Mouse (Mus musculus) gastrocnemius, postnatal 36 days (tissue): ENCODE measurements at regions not wholly inside any gene's neighbourhood (a gene's known extent, or its start where the extent isn't known, plus 50 kb on each side); places are given as distances from the start of the nearest gene placed in this dataset.
A peak's percentile ranks its signal among the peaks of the same experiment; 100 is the strongest.

Source experiments
- DNase-seq, 2 experiments: peaks; one replicate each; pipeline ENCODE4 v3.0.0; 2022
- intact Hi-C: fragments of 180-260 bp; cut with DNase I; formaldehyde crosslinking; loops from one replicate; pipeline ENCODE4 v1.15.1; 2025

GRCm38 (mm10) chr9:120628794-120629560, 57.7 kb downstream of the Rpl14 start:
- DNase-seq, result no peak
- intact Hi-C loops, result no loop called here

- no peak for DNase-seq
- intact Hi-C loops, result no loop called here
These were observed 58.4 kb downstream of the Rpl14 start for GRCm38 (mm10) chr9:120629609-120630008.

GRCm38 (mm10) chr9:120632821-120633220, 61.6 kb downstream of the Rpl14 start:
- intact Hi-C loops, result no loop called here
- DNase-seq, result no peak

GRCm38 (mm10) chr9:120642656-120643055, 71.4 kb downstream of the Rpl14 start:
- intact Hi-C loops, result no loop called here

DNA sequence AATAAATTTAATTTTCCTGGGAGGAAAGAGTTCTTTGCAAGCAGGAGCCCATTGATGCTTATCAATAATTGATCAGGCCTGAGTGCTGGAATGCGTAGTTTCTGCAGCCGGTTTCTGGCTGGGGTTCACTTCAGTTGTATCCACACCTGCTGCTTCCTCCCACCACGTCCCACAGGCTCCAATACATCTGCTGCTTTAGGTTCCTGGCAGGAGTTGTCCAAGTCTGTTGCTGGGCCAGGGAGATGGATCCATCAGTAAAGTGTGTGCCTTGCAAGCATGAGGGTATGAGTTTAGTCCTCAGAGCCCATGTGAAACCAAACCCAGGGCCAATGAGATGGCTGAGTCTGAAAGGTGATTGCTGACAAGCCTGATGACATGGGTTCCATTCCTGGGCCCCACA, 72.1 kb downstream of the Rpl14 start:
- intact Hi-C loops, result no loop called here
- no peak for DNase-seq

More at GRCm38 (mm10) chr9:120642656-120643055, 71.4 kb downstream of the Rpl14 start:
- DNase-seq, result no peak

- no peak for DNase-seq
- intact Hi-C loops, result no loop called here
These were observed 74.5 kb downstream of the Rpl14 start for GRCm38 (mm10) chr9:120645776-120646175.

GRCm38 (mm10) chr9:120646806-120647667, 75.8 kb downstream of the Rpl14 start:
- no peak for DNase-seq
- intact Hi-C loops, result no loop called here

- DNase-seq, result no peak
- intact Hi-C loops, result no loop called here
These were observed 76.4 kb downstream of the Rpl14 start for GRCm38 (mm10) chr9:120647668-120647955.

DNA sequence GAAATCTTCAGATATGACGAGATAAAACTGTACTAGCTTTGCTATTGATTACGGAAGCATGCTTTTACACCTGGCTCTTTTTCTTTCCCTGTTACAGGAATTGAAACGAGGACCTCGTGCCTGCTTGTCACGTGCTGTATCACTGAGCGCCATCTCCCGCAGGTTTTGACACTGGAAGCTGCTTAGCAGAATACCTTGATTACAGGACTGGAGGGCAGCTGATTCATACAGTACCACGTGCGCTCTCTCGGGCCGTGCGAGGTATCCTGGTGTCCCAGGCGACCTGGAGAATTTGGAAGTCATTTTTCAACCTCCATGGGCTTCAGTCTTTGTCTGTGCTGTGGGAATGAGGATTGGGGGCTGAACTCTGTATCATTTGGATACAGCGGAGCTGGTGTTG, 81.5 kb downstream of the Rpl14 start:
- no peak for DNase-seq
- intact Hi-C loops, result no loop called here

DNA sequence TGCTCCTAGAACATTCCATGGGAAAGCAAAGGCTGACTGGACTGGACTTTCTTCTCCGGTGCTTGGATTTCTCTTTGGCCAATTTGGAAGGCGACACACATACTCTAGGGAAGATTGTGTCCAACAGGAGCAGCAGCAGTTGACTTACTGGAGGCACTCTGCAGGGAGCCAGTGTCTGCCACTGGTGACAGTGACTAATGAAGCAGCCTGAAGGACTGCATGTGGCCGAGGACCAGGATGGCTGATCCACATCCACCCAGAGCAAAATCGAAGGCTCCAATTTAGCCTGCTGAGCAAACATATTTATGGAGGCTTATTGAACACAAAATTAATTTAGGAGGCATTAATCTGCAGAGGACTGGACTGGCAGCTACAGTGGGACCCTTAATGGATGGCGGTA, 81.9 kb downstream of the Rpl14 start:
- DNase-seq, result no peak
- intact Hi-C loops, result no loop called here

GRCm38 (mm10) chr9:120654736-120655135, 83.5 kb downstream of the Rpl14 start:
- intact Hi-C loops, result no loop called here
- DNase-seq, result no peak

DNA sequence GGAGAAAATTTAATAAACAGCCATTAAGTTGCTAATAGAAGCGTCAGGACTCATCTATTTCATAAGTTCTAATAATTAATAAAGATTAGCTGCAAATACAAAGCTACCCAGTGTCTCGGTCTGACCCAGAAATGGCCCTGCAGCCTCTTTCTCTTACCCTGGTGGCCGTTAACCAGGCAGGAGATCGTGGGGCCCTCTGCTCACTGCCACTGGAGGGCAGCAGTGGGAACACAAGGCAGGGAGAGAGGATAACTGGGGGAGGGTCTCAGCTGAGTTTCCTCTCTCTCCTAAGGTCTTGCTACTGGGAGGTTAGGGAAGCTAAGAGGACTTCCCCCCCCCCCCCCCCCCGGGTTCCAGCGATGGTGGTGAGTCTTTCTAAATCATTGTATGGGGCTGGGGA, 85.7 kb downstream of the Rpl14 start:
- intact Hi-C loops, result no loop called here

DNA sequence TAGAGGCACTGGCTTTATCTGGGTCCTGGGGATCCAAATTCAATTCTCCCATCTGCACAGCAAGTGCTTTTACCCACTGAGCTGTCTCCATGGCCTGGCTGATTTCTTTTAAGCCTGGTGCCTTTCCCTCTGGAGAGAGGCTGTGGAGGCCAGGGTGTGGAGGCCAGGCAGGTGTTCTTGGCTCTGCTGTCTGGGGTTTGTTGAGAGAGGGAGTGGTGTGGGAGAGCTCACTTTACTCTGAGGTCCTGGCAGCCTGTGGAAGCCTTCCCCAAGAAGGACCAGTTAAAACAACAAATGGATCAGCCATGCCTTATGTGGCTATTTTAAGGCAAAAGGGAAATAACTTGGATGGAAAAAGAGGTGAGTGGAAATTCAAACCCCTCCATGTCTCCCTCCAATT, 86.5 kb downstream of the Rpl14 start:
- DNase-seq, result no peak
- intact Hi-C loops, result no loop called here

More for the DNA sequence above, 85.7 kb downstream of the Rpl14 start:
- no peak for DNase-seq

DNA sequence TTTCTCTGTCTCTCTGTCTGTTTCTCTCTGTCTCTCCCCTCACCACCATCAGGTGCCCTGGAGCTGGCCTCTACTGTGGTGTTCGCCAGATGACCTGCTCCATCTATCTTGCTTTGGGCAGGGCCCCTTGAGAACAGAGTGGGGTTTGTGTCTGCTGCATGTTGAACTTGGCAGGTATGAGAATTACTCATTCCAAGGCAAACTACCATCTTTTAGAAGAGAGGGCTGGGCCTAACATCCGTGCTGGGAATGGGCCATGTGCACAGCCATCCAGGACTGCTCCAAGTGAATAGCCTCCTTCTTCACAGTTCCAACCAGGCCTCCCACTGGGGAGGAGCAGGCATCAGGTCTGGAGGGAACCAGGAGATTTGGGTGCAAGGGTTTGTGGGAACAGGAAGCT, 87.3 kb downstream of the Rpl14 start:
- intact Hi-C loops, result no loop called here
- peak in 1 of 2 experiments; percentile 26 for DNase-seq

- intact Hi-C loops, result no loop called here
These were observed 90.0 kb downstream of the Rpl14 start for GRCm38 (mm10) chr9:120661226-120661625.

DNA sequence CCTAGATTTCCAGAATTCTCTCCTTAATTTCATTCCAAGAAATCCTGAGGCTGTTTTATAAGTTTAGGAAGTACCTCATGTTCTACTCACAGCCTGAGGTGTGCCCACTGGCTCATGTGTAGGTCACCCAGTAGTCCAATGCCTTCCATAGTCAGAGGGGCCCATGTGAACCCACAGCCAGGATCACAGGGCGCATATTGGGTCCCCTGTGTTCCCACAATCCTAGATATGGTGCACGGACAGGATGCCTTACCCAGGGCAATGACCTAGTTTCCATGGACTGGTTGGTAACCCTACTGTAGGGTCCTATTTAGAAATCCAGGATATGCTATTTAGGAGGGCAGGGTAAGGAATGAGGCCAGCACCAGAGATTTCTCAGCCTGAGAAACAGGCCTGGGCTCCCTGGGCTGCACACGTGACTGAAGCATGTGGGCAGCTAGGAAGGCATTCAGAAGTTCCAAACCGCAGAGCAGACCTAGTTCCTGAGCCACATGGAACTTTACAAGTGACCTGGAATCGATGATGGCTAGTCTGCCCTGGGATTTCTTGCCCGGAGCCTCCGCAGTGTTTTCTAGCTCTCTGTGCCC, 90.5 kb downstream of the Rpl14 start:
- no peak for DNase-seq
- intact Hi-C loops, result no loop called here

More at GRCm38 (mm10) chr9:120661226-120661625, 90.0 kb downstream of the Rpl14 start:
- peak in 1 of 2 experiments; percentile 27 for DNase-seq

DNA sequence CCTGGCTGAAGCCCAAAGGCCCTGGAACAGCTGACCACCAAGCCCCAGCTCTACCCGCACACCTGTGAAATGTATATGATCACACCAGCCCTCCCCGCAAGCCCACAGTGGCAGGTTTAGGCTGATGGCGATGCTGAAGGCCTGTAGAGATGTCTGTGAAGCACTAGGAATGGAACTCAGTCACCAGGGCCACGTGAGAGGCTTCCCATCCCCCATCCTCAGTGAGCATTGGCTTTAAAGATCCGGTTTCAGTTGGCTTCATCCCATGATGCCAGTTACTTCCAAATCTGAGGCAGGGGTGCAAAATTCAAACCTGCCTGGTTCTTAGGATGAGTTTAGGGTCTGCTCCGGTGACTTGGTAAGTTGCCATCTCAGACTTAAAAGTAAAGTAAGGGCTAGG, 91.9 kb downstream of the Rpl14 start:
- no peak for DNase-seq
- intact Hi-C loops, result no loop called here

DNA sequence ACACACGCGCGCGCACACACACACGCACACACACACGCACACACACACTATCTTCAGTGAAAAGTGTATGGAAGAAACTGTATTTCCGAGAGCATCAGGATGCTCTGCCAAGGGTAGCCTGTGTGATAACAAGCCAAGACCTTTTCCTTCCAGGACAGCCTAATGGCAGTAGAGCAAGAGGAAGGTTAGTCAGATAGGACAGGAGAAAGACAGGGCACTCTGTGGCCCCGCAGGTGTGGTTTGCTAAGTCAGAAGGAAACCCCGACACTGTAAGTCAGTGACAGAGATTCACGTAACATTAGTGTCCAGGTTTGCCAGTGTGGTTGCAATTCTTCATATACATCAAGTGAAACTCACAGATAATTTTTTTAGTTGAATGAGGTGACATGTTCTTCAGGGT, 92.8 kb downstream of the Rpl14 start:
- no peak for DNase-seq
- intact Hi-C loops, result no loop called here

DNA sequence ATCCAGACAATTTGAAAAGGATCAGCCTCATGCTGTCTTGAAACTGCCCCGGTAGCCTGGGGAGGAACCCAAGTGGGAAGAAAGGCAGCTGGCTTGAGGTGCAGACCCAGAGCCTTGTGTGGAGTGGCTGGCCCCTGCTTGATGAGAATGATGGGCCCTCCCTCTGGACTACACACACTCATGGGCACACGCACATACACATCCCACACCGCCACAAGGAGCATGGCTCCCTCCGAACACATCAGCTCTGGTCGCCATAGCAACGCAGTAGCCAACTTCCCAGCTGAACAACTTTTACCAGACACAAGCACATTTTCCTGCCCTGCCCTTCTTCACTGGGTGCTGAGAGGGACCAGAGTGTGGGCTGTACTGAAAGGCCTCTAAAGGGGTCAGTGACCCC, 101.2 kb downstream of the Rpl14 start:
- intact Hi-C loops, result no loop called here
- no peak for DNase-seq

DNA sequence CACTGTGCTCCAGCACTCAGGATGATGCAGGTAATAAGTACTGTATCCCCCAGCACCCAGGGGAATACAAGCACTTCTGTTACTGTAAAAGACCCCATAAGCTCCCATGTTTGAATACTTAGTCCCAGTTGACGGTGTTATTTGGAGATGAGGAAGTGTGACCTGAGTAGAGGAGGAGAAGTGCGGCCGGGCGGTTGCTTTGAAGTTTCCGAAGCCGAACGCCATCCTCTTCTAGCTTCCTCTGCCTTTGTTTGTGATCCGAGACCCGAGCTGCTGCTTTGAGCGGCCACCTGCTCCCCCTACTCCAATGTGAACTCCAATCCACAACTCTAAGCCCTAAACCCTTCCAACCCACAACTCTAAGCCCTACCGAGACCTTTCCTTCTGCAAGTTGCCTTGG, 103.6 kb downstream of the Rpl14 start:
- intact Hi-C loops, result no loop called here
- DNase-seq, result no peak

GRCm38 (mm10) chr9:120675371-120676150, 104.3 kb downstream of the Rpl14 start:
- intact Hi-C loops, result no loop called here

More at GRCm38 (mm10) chr9:120675371-120676150, 104.3 kb downstream of the Rpl14 start:
- DNase-seq, result no peak
